8 mouse cellular contexts compared by ENCODE assay signal in the genomic region with DNA sequence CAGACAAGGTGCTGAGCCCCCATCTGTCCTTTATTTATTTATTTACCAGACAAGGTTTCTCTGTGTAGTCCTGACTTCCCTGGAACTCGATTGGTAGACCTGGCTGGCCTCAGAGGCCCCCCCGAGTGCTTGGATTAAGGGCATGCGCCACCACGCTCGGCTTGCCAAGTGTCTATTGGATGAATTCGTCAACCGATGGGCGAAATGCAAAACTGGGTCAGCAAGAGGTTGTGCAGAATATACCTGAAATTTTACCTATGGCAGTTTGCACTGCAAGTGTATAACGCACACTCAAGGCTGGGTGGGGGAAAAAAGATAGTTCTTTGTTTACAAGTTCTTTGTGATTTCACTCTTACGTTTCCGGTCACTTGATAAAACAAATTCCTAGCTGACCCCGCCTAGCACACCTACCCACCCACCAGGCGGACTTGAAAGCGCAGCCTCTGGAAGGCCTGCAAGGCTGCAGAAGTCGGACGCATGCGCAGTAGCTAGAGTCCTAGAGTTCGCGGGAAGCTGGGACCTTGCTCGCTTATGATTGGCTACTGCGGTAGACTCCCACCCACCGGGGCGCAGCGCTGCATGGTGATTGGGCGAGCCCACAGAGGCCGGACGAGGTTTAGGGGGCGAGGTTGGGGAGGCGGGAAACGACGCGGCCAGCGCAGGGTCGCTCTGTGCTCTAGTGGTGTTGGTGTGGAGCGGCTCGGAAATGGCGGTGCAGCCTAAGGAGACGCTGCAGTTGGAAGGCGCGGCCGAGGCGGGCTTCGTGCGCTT. TPM values are rescaled to one million over a fixed set of nuclear protein-coding genes. Genes with fewer than 3 reads are reported as not detected.
DNase-seq lines count a peak whose midpoint lies in the region; ATAC-seq lines count a peak whose summit lies in the region.

A gene (plus strand): TSS at position 441 of the 771 bp plus-strand sequence.

- ATAC-seq in heart, embryonic 13.5 days (ENCODE audit: extremely low read depth, insufficient number of reproducible peaks, low FRiP score, low TSS enrichment): peak; percentile 98
- ATAC-seq in liver, embryonic 12.5 days: peak; percentile 97
- ATAC-seq in stomach, embryonic 15.5 days (ENCODE audit: insufficient read depth, low FRiP score, low read depth): peak; percentile 98

- peak within 1 kb of the TSS; percentile 90 for H3K9ac ChIP-seq in heart, embryonic 13.5 days
- peak within 1 kb of the TSS; percentile 90 for H3K9ac ChIP-seq in liver, embryonic 12.5 days
- peak within 1 kb of the TSS; percentile 65 for H3K9ac ChIP-seq in stomach, embryonic 15.5 days

- under 1% methylated on average over 44 of the region's 44 CpGs for WGBS in heart, embryonic 13.5 days
- under 1% methylated on average over 44 of the region's 44 CpGs for WGBS in liver, embryonic 12.5 days (ENCODE audit: insufficient replicate concordance)
- WGBS in stomach, embryonic 15.5 days: under 1% methylated on average over 44 of the region's 44 CpGs

- H3K27ac ChIP-seq in brown adipose tissue, adult 24 weeks (replicated peaks; ENCODE audit: low read depth, low read length): no peak within 1 kb of the TSS
- H3K27ac ChIP-seq in heart, embryonic 13.5 days (replicated peaks): peak within 1 kb of the TSS; percentile 73
- peak within 1 kb of the TSS; percentile 82 for H3K27ac ChIP-seq in liver, embryonic 12.5 days
- H3K27ac ChIP-seq in stomach, embryonic 15.5 days: peak within 1 kb of the TSS; percentile 78

- H3K9me3 ChIP-seq in heart, embryonic 13.5 days: no peaks in the 10 kb centered on the region
- H3K9me3 ChIP-seq in liver, embryonic 12.5 days (replicated peaks): no peaks in the 10 kb centered on the region
- H3K9me3 ChIP-seq in stomach, embryonic 15.5 days: no peaks in the 10 kb centered on the region

- H3K4me3 ChIP-seq in brown adipose tissue, adult 24 weeks (ENCODE audit: insufficient read depth, low read depth, low read length): peak within 1 kb of the TSS; percentile 75
- H3K4me3 ChIP-seq in heart, embryonic 13.5 days: peak within 1 kb of the TSS; percentile 90
- H3K4me3 ChIP-seq in liver, embryonic 12.5 days: peak within 1 kb of the TSS; percentile 89
- H3K4me3 ChIP-seq in stomach, embryonic 15.5 days (replicated peaks): peak within 1 kb of the TSS; percentile 84

- H3K36me3 ChIP-seq in heart, embryonic 13.5 days: no peaks in the 10 kb centered on the region
- peaks cover 20% of the 10 kb centered on the region for H3K36me3 ChIP-seq in liver, embryonic 12.5 days
- H3K36me3 ChIP-seq in stomach, embryonic 15.5 days: no peaks in the 10 kb centered on the region

- peak; percentile 98 for DNase-seq in CD4-positive, CD25-positive, alpha-beta regulatory T cell, adult 2 months (ENCODE audit: low read depth, low spot score)
- peak; percentile 75 for DNase-seq in fat pad, adult 2 months (ENCODE audit: extremely low read depth, low read depth, low spot score)
- peak; percentile 99 for DNase-seq in kidney, postnatal 10 days
- DNase-seq in natural killer cell, adult 2 months (ENCODE audit: low spot score in 2 of 2): peak; percentile 93 to 95

- H3K4me1 ChIP-seq in brown adipose tissue, adult 24 weeks (ENCODE audit: control insufficient read depth, insufficient read depth, insufficient read length, low read length): peaks cover 4% of the 10 kb centered on the region; the same call in 1 of the 2 replicates
- peaks cover 23% of the 10 kb centered on the region for H3K4me1 ChIP-seq in heart, embryonic 13.5 days
- H3K4me1 ChIP-seq in liver, embryonic 12.5 days: peaks cover 41% of the 10 kb centered on the region
- peaks cover 6% of the 10 kb centered on the region; the same call in 1 of the 2 replicates for H3K4me1 ChIP-seq in stomach, embryonic 15.5 days

- H3K4me2 ChIP-seq in heart, embryonic 13.5 days: peak within 1 kb of the TSS; percentile 90
- H3K4me2 ChIP-seq in liver, embryonic 12.5 days: peak within 1 kb of the TSS; percentile 94
- H3K4me2 ChIP-seq in stomach, embryonic 15.5 days: peak within 1 kb of the TSS; percentile 72

- H3K27me3 ChIP-seq in heart, embryonic 13.5 days (replicated peaks): no peaks in the 10 kb centered on the region
- H3K27me3 ChIP-seq in liver, embryonic 12.5 days (replicated peaks): no peaks in the 10 kb centered on the region
- H3K27me3 ChIP-seq in stomach, embryonic 15.5 days (replicated peaks): no peaks in the 10 kb centered on the region

RNA-seq across cellular contexts. Expression of the gene that starts here (rescaled TPM):
- polyA plus RNA-seq in brown adipose tissue, adult 24 weeks (2012; ENCODE audit: insufficient read depth, insufficient read length, missing spikeins): 17.3 and 19.6 TPM in 2 replicates
- 36.7 and 39.1 TPM in 2 replicates for polyA plus RNA-seq in heart, embryonic 13.5 days (2015; fragmentation: Nextera tagmentation; extraction: Ambion mirVana)
- 52.5 and 54.9 TPM in 2 replicates for polyA plus RNA-seq in liver, embryonic 12.5 days (2016; fragmentation: Nextera tagmentation; extraction: Ambion mirVana)
- polyA plus RNA-seq in stomach, embryonic 15.5 days (2015; fragmentation: Nextera tagmentation; extraction: Ambion mirVana): 64.0 and 71.4 TPM in 2 replicates
